Mouse (Mus musculus) MEL (cell line): ENCODE data around the gene Gm6657. TPM values are rescaled to one million over a fixed set of nuclear protein-coding genes. Genes with fewer than 3 reads are reported as not detected.

ENCODE experiments used
- DNase-seq: peaks from one replicate; pipeline ENCODE4 v3.0.0; 2011; ENCODE audit warnings: low read depth, low spot score
- H3K27ac ChIP-seq: 2 replicates; pipeline ENCODE4 v1.5.1; 2012; ENCODE audit warnings: low read depth, mild to moderate bottlenecking, control low read depth, low read length, moderate library complexity; ENCODE audit not compliant: control insufficient read depth
- H3K27me3 ChIP-seq, 2 experiments: fragments of 150-350 bp in 1 of 2; sonication (generic) in 1 of 2; 2 replicates each; pipeline ENCODE4 v1.6.1; 2012; ENCODE audit warnings: low read length in 2 of 2, mild to moderate bottlenecking in 2 of 2, improper control_type of control experiment in 1 of 2, moderate library complexity in 1 of 2; ENCODE audit not compliant: insufficient read depth in 2 of 2, control insufficient read depth in 1 of 2
- H3K36me3 ChIP-seq, 2 experiments: 2 replicates each; pipeline ENCODE4 v1.6.1; 2012 to 2014; ENCODE audit warnings: low read length in 2 of 2, improper control_type of control experiment in 1 of 2, inconsistent platforms in 1 of 2, mild to moderate bottlenecking in 1 of 2; ENCODE audit not compliant: insufficient read depth in 2 of 2, control insufficient read depth in 1 of 2
- H3K4me1 ChIP-seq, 2 experiments: fragments of 150-350 bp in 1 of 2; sonication (generic) in 1 of 2; 2 replicates each; pipeline ENCODE4 v1.6.1; 2012; ENCODE audit warnings: low read length in 2 of 2, improper control_type of control experiment in 1 of 2, mild to moderate bottlenecking in 1 of 2; ENCODE audit not compliant: insufficient read depth in 2 of 2, control insufficient read depth in 1 of 2
- H3K4me3 ChIP-seq, 2 experiments: fragments of 150-350 bp in 1 of 2; sonication (generic) in 1 of 2; 2 replicates each; pipeline ENCODE4 v1.5.1; 2012; ENCODE audit warnings: low read depth in 2 of 2, low read length in 2 of 2, mild to moderate bottlenecking in 2 of 2, moderate library complexity in 2 of 2, control low read depth in 1 of 2, improper control_type of control experiment in 1 of 2; ENCODE audit not compliant: control insufficient read depth in 1 of 2, insufficient read depth in 1 of 2
- H3K79me2 ChIP-seq: 2 replicates; pipeline ENCODE4 v1.6.1; 2012; ENCODE audit warnings: mild to moderate bottlenecking, low read length, moderate library complexity; ENCODE audit not compliant: control insufficient read depth, poor library complexity, insufficient read depth
- H3K9ac ChIP-seq: 2 replicates; pipeline ENCODE4 v1.6.1; 2012; ENCODE audit warnings: low read depth, mild to moderate bottlenecking, control low read depth, low read length, moderate library complexity; ENCODE audit not compliant: control insufficient read depth, poor library complexity, severe bottlenecking
- H3K9me3 ChIP-seq: fragments of 150-350 bp; sonication (generic); replicated peaks from 2 replicates; pipeline ENCODE4 v1.6.1; 2012; ENCODE audit warnings: mild to moderate bottlenecking, low read length, improper control_type of control experiment, moderate library complexity; ENCODE audit not compliant: insufficient read depth
- BHLHE40 ChIP-seq: IDR thresholded peaks from 2 replicates; pipeline ENCODE4 v1.6.1; 2012; ENCODE audit warnings: low read depth, mild to moderate bottlenecking, inconsistent platforms, low read length, improper control_type of control experiment, borderline replicate concordance
- CHD2 ChIP-seq: IDR thresholded peaks from 2 replicates; pipeline ENCODE4 v1.6.1; 2011; ENCODE audit warnings: low read length, improper control_type of control experiment
- EP300 ChIP-seq, 2 experiments: IDR thresholded peaks; 2 replicates each; pipeline ENCODE4 v1.6.1; 2011; ENCODE audit warnings: improper control_type of control experiment in 2 of 2, low read length in 2 of 2, low read depth in 1 of 2, mild to moderate bottlenecking in 1 of 2
- ETS1 ChIP-seq: IDR thresholded peaks from 2 replicates; pipeline ENCODE4 v1.6.1; 2012; ENCODE audit warnings: low read depth, mild to moderate bottlenecking, inconsistent platforms, low read length, improper control_type of control experiment, moderate library complexity
- GABPA ChIP-seq: IDR thresholded peaks from 2 replicates; pipeline ENCODE4 v1.6.1; 2012; ENCODE audit warnings: low read depth, mild to moderate bottlenecking, inconsistent platforms, low read length, improper control_type of control experiment, moderate library complexity
- HCFC1 ChIP-seq: IDR thresholded peaks from 2 replicates; pipeline ENCODE4 v1.6.1; 2012; ENCODE audit warnings: low read depth, mild to moderate bottlenecking, inconsistent platforms, low read length, improper control_type of control experiment, moderate library complexity
- JUND ChIP-seq: IDR thresholded peaks from 2 replicates; pipeline ENCODE4 v1.6.1; 2011; ENCODE audit warnings: low read depth, mild to moderate bottlenecking, improper control_type of control experiment, low read length
- KAT2A ChIP-seq: conservative IDR thresholded peaks from 2 replicates; pipeline ENCODE4 v1.6.1; 2012; ENCODE audit warnings: low read depth, low read length, improper control_type of control experiment, inconsistent platforms
- MAX ChIP-seq: IDR thresholded peaks from 2 replicates; pipeline ENCODE4 v1.6.1; 2011; ENCODE audit warnings: low read length, improper control_type of control experiment
- MAZ ChIP-seq: IDR thresholded peaks from 2 replicates; pipeline ENCODE4 v1.6.1; 2012; ENCODE audit warnings: low read depth, mild to moderate bottlenecking, inconsistent platforms, low read length, improper control_type of control experiment
- MXI1 ChIP-seq: IDR thresholded peaks from 2 replicates; pipeline ENCODE4 v1.6.1; 2011; ENCODE audit warnings: mild to moderate bottlenecking, low read depth, low read length, improper control_type of control experiment
- MYC ChIP-seq: IDR thresholded peaks from 2 replicates; pipeline ENCODE4 v1.6.1; 2011; ENCODE audit warnings: low read depth, mild to moderate bottlenecking, low read length, improper control_type of control experiment, moderate library complexity
- NELFE ChIP-seq: IDR thresholded peaks from 2 replicates; pipeline ENCODE4 v1.6.1; 2011; ENCODE audit warnings: low read depth, low read length, improper control_type of control experiment
- NRF1 ChIP-seq: IDR thresholded peaks from 2 replicates; pipeline ENCODE4 v1.6.1; 2014; ENCODE audit warnings: low read depth, mild to moderate bottlenecking, inconsistent platforms, low read length, improper control_type of control experiment, moderate library complexity; ENCODE audit not compliant: poor library complexity, insufficient read depth, severe bottlenecking
- POLR2A ChIP-seq, 2 experiments: IDR thresholded peaks; 2 replicates each; pipeline ENCODE4 v1.6.1; 2011 to 2012; ENCODE audit warnings: low read length in 2 of 2, mild to moderate bottlenecking in 2 of 2, control low read depth in 1 of 2, improper control_type of control experiment in 1 of 2, low read depth in 1 of 2, moderate library complexity in 1 of 2; ENCODE audit not compliant: control insufficient read depth in 1 of 2, insufficient read depth in 1 of 2, poor library complexity in 1 of 2
- POLR2AphosphoS2 ChIP-seq: IDR thresholded peaks from 2 replicates; pipeline ENCODE4 v1.6.1; 2011; ENCODE audit warnings: low read length, improper control_type of control experiment
- RAD21 ChIP-seq: IDR thresholded peaks from 2 replicates; pipeline ENCODE4 v1.6.1; 2011; ENCODE audit warnings: mild to moderate bottlenecking, low read depth, low read length, improper control_type of control experiment
- SIN3A ChIP-seq: IDR thresholded peaks from 2 replicates; pipeline ENCODE4 v1.6.1; 2012; ENCODE audit warnings: low read length, improper control_type of control experiment, inconsistent platforms
- TBP ChIP-seq: IDR thresholded peaks from 2 replicates; pipeline ENCODE4 v1.8.0; 2011; ENCODE audit warnings: low read depth, low read length, improper control_type of control experiment
- USF1 ChIP-seq: IDR thresholded peaks from 2 replicates; pipeline ENCODE4 v1.6.1; 2014; ENCODE audit warnings: low read depth, mild to moderate bottlenecking, inconsistent platforms, low read length, improper control_type of control experiment, moderate library complexity
- ZKSCAN1 ChIP-seq: IDR thresholded peaks from 2 replicates; pipeline ENCODE4 v1.6.1; 2012; ENCODE audit warnings: low read depth, mild to moderate bottlenecking, inconsistent platforms, low read length, improper control_type of control experiment, moderate library complexity
- ZMIZ1 ChIP-seq: IDR thresholded peaks from 2 replicates; pipeline ENCODE4 v1.6.1; 2012; ENCODE audit warnings: low read depth, mild to moderate bottlenecking, inconsistent platforms, low read length, improper control_type of control experiment, moderate library complexity
- ZNF384 ChIP-seq: IDR thresholded peaks from 2 replicates; pipeline ENCODE4 v1.6.1; 2012; ENCODE audit warnings: low read depth, mild to moderate bottlenecking, inconsistent platforms, low read length, improper control_type of control experiment
- polyA plus RNA-seq, 2 experiments: library from polyadenylated mRNA; stranded (reverse) in 1 of 2; unstranded in 1 of 2; fragments of >175 nt in 1 of 2; fragments of >200 nt in 1 of 2; gene quantifications; 2 replicates each; pipeline versions ENCODE4 v1.2.1 to v1.2.4; 2012; ENCODE audit warnings: low replicate concordance in 2 of 2, low read depth in 1 of 2; ENCODE audit not compliant: insufficient read length in 2 of 2, insufficient read depth in 1 of 2, missing spikeins in 1 of 2
- total RNA-seq: library from RNA; depleted of rRNA; stranded (reverse); fragments of 300-350 nt; gene quantifications from 2 replicates; pipeline ENCODE4 v1.2.3, GENCODE M21; 2012

Gene Gm6657
- total and polyA plus RNA-seq, 3 experiments = not detected

GRCm38 (mm10) chr12:78219191-78219825, 25.3 kb downstream of the Gm6657 start:
- H3K4me3 ChIP-seq = no peak overlapping the region
- H3K27me3 ChIP-seq = no peaks in the 10 kb centered on the region
- H3K36me3 ChIP-seq = peaks cover 0 to 4% of the 10 kb centered on the region in 2 experiments; a peak in 2 of 4 replicates
- H3K9ac ChIP-seq = no peak overlapping the region
- no peaks in the 10 kb centered on the region for H3K9me3 ChIP-seq
- H3K79me2 ChIP-seq = no peaks in the 10 kb centered on the region
- peaks cover 2 to 4% of the 10 kb centered on the region in 2 experiments; a peak in 2 of 4 replicates for H3K4me1 ChIP-seq
- DNase-seq = no peak
- no peak overlapping the region for H3K27ac ChIP-seq
- TF ChIP-seq GABPA = no peak
- no peak for TF ChIP-seq ETS1
- TF ChIP-seq MXI1 = no peak

GRCm38 (mm10) chr12:78225707-78226518, 31.9 kb downstream of the Gm6657 start, which contains the start of gene Gphn:
Gphn (plus strand) TSS chr12:78226379.
- Histone ChIP-seq H3K9ac (peak within 1 kb of the TSS; percentile 96), H3K79me2 (peaks cover 32% of the 10 kb centered on the region), H3K4me3 (peak within 1 kb of the TSS; percentile 75 to 98), H3K4me1 (peaks cover 13 to 16% of the 10 kb centered on the region in 2 experiments), H3K9me3 (no peaks in the 10 kb centered on the region), H3K27ac (peak within 1 kb of the TSS; percentile 84), H3K27me3 (no peaks in the 10 kb centered on the region), H3K36me3 (peaks cover 0 to 17% of the 10 kb centered on the region in 2 experiments; a peak in 2 of 4 replicates)
- DNase-seq = peak; percentile 93
- TF ChIP-seq USF1 (peak; percentile 46; the same call in 1 of the 2 replicates), TBP (peak; percentile 44; the same call in 1 of the 2 replicates), HCFC1 (peak; percentile 70; the same call in 1 of the 2 replicates), MXI1 (peak; percentile 93), ETS1 (peak; percentile 30; the same call in 1 of the 2 replicates), EP300 (IDR thresholded peaks at IDR 0.05; ENCODE audit: low read depth in 1 of 2, low read length in 2 of 2) (no peak), NELFE (peak; percentile 79), POLR2AphosphoS2 (peak; percentile 71; the same call in 1 of the 2 replicates), ZNF384 (no peak), NRF1 (peak; percentile 41; the same call in 1 of the 2 replicates), MAZ (no peak), ZMIZ1 (peak; percentile 21; the same call in 1 of the 2 replicates), SIN3A (peak; percentile 66), GABPA (no peak), CHD2 (no peak), ZKSCAN1 (no peak), JUND (peak; percentile 94), RAD21 (no peak), POLR2A (IDR thresholded peaks at IDR 0.05; ENCODE audit: control insufficient read depth in 1 of 2, insufficient read depth in 1 of 2, low read depth in 1 of 2, low read length in 2 of 2, poor library complexity in 1 of 2) (peak; percentile 53 to 72), MYC (peak; percentile 88), MAX (peak; percentile 93), KAT2A (no peak), BHLHE40 (peak; percentile 25; the same call in 1 of the 2 replicates)
